Mouse (Mus musculus) neural tube, embryonic 15.5 days (tissue): ENCODE results near the gene Pgm2. TPM values are rescaled to one million over a fixed set of nuclear protein-coding genes. Genes with fewer than 3 reads are reported as not detected.
A peak's percentile ranks its signal among the peaks of the same experiment; 100 is the strongest.

Experiments
- ATAC-seq: fragments of 200-750 bp; cut with Nextera tagmentation; 2 replicates; pipeline ENCODE4 v1.8.0; 2017; ENCODE audit warnings: mild to moderate bottlenecking, moderate TSS enrichment, moderate library complexity; ENCODE audit not compliant: low FRiP score
- H3K27ac ChIP-seq: fragments of 300-500 bp; sonication (generic); replicated peaks from 2 replicates; pipeline ENCODE4 v1.5.1; 2015; ENCODE audit warnings: mild to moderate bottlenecking, inconsistent platforms
- H3K27me3 ChIP-seq: fragments of 300-500 bp; sonication (generic); replicated peaks from 2 replicates; pipeline ENCODE4 v1.6.1; 2015; ENCODE audit warnings: inconsistent platforms
- H3K36me3 ChIP-seq: fragments of 300-500 bp; sonication (generic); 2 replicates; pipeline ENCODE4 v1.6.1; 2015; ENCODE audit warnings: inconsistent platforms
- H3K4me1 ChIP-seq: fragments of 300-500 bp; sonication (generic); 2 replicates; pipeline ENCODE4 v1.6.1; 2015; ENCODE audit warnings: inconsistent platforms
- H3K4me2 ChIP-seq: fragments of 300-500 bp; sonication (generic); 2 replicates; pipeline ENCODE4 v1.6.1; 2015; ENCODE audit warnings: inconsistent platforms, mild to moderate bottlenecking, moderate library complexity
- H3K4me3 ChIP-seq: fragments of 300-500 bp; sonication (generic); replicated peaks from 2 replicates; pipeline ENCODE4 v1.5.1; 2015; ENCODE audit warnings: mild to moderate bottlenecking, inconsistent platforms
- H3K9ac ChIP-seq: fragments of 300-500 bp; sonication (generic); replicated peaks from 2 replicates; pipeline ENCODE4 v1.6.1; 2015; ENCODE audit warnings: mild to moderate bottlenecking, inconsistent platforms
- H3K9me3 ChIP-seq: fragments of 300-500 bp; sonication (generic); replicated peaks from 2 replicates; pipeline ENCODE4 v1.6.1; 2016; ENCODE audit warnings: inconsistent platforms
- WGBS: fragments of 180-500 bp; shearing (Covaris S2); methylation state at CpG from one replicate; pipeline ENCODE4 v1.1.7; 2015; ENCODE audit warnings: mixed read lengths; 5-methylcytosine and 5-hydroxymethylcytosine counted together
- polyA plus RNA-seq: library from polyadenylated mRNA; unstranded; fragments of >200 nt; fragmentation: Nextera tagmentation; extraction: Ambion mirVana; gene quantifications from 2 replicates; pipeline ENCODE4 v1.2.1, GENCODE M21; 2015

Gene Pgm2
- polyA plus RNA-seq = 19.3 and 21.9 TPM in 2 replicates

GRCm38 (mm10) chr5:64092748-64093292 is at the start of gene Pgm2:
TSS of gene Pgm2 (plus strand) at chr5:64092950.
- peak; percentile 96 for ATAC-seq
- Histone ChIP-seq H3K9me3 (no peaks in the 10 kb centered on the region), H3K36me3 (peaks cover under 1% of the 10 kb centered on the region), H3K9ac (peak within 1 kb of the TSS; percentile 89), H3K27ac (peak within 1 kb of the TSS; percentile 87), H3K27me3 (no peaks in the 10 kb centered on the region), H3K4me2 (peak within 1 kb of the TSS; percentile 83), H3K4me3 (peak within 1 kb of the TSS; percentile 76), H3K4me1 (peaks cover 24% of the 10 kb centered on the region)
- under 1% methylated on average over 43 of the region's 43 CpGs for WGBS

DNA sequence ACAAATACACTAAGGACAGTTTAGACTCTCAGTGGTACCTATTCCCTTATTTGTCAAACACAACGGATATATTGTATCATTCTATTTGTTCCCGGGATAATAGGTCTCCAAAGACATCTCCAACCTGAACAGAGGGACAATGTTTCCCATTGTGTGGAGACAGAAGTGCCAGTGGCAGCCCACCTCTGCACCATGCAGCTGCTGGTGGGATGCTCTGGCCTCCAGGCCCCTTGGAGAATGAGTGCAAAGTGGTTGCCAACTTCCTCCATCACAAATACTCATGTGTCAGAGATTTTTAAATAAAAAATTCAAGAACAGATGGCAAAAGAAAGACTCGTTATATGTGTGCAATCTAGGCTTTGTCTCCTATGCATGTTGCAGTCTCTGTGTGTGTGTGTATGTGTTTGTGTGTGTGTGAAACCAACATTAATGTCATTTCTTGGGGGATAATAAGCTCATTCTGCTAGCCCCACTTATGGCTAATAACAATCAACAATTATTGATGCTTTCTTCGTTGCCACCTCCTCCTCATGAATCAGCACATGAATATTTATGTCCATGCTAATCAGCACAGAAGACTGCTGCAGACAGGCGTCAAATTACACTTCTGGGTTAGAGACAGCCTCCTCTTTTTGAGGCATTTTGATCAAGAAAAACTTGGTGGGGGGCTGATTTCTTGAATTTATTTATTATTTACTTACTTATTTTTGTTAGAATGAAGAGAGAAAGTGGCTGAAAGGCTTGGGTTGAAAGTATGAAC is 48.9 kb upstream of the Pgm2 start:
- H3K4me1 ChIP-seq = peaks cover 5% of the 10 kb centered on the region; the same call in 1 of the 2 replicates
- no peaks in the 10 kb centered on the region for H3K36me3 ChIP-seq
- no peaks in the 10 kb centered on the region for H3K27me3 ChIP-seq
- H3K9me3 ChIP-seq = no peaks in the 10 kb centered on the region
- H3K4me2 ChIP-seq = no peak overlapping the region
- H3K4me3 ChIP-seq = no peak overlapping the region
- 28% methylated on average over 5 of the region's 5 CpGs for WGBS
- H3K27ac ChIP-seq = no peak overlapping the region
- ATAC-seq = no peak
- no peak overlapping the region for H3K9ac ChIP-seq

DNA sequence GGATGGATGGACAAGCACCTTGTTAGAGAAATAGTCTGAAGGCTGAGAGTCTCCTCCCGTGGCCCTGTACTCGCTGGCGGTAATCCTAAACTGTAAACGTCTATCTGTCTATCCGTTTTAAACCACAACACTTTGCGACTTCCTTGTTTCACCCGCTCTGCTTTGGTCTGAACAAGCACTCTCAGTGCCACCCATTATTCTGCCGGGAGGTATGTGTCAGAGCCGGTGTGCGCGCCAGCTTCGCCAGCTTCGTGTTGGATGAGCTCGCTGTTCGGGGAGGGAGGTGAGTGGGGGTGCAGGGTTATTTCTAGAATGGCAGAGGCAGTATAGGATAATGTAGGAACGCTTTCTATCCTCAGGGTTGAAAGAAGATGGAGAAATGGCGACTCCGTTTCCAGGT is 48.0 kb upstream of the Pgm2 start:
- Histone ChIP-seq H3K27ac (no peak overlapping the region), H3K9ac (no peak overlapping the region), H3K4me1 (peaks cover 5% of the 10 kb centered on the region; the same call in 1 of the 2 replicates), H3K36me3 (no peaks in the 10 kb centered on the region), H3K9me3 (no peaks in the 10 kb centered on the region), H3K4me3 (no peak overlapping the region), H3K27me3 (no peaks in the 10 kb centered on the region), H3K4me2 (no peak overlapping the region)
- no peak for ATAC-seq
- WGBS = 73% methylated on average over 18 of the region's 18 CpGs

DNA sequence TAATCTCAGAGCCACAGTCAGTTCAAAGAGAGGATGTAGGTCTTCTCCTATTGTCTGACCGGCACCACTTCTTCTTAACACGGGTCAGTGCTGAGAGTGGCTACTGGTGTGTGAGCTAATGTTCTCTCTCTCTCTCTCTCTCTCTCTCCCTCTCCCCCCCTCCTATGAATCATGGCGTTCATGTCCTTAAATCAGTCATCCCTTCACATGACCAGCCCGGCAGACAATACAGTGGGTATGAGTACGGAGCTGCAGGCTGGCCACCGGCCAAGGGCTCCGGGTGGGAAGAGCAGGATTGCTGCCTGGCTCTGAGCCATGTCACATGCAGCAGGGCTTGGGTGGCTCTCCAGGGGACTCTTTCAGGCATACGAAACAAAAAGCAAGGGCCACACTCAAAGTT is 47.2 kb upstream of the Pgm2 start:
- no peaks in the 10 kb centered on the region for H3K9me3 ChIP-seq
- no peak overlapping the region for H3K27ac ChIP-seq
- peaks cover 5% of the 10 kb centered on the region; the same call in 1 of the 2 replicates for H3K4me1 ChIP-seq
- H3K4me2 ChIP-seq = peak overlapping the region; percentile 30
- no peak overlapping the region for H3K4me3 ChIP-seq
- ATAC-seq = peak; percentile 85
- no peak overlapping the region for H3K9ac ChIP-seq
- H3K36me3 ChIP-seq = no peaks in the 10 kb centered on the region
- H3K27me3 ChIP-seq = no peaks in the 10 kb centered on the region
- WGBS = 17% methylated on average over 8 of the region's 8 CpGs

- Histone ChIP-seq H3K4me2 (no peak overlapping the region), H3K27me3 (no peaks in the 10 kb centered on the region), H3K4me1 (peaks cover 5% of the 10 kb centered on the region; the same call in 1 of the 2 replicates), H3K4me3 (no peak overlapping the region), H3K9me3 (no peaks in the 10 kb centered on the region), H3K36me3 (no peaks in the 10 kb centered on the region), H3K27ac (no peak overlapping the region), H3K9ac (no peak overlapping the region)
- ATAC-seq = no peak
- 74% methylated on average over 11 of the region's 11 CpGs for WGBS
Observed at GRCm38 (mm10) chr5:64046995-64047394, 45.8 kb upstream of the Pgm2 start.

DNA sequence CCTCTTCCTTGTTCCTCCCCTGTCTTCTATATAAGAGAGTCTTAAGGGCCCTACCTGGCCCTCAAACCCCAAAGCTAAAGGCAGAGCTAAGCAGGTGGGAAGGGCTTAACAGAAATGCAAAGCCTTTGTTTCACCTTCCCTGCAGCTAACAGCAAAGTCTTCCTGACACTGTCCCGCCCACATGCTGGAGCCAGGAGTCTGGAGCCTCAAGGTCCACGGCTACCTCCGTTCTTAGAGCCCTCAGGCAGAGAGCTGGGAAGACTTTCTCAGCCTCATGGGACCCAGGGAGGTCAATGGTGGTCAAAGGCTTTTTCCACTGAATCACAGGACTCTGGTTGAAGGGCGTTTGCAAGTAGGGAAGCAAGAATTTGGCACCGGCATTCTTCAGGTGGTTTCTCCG is 44.8 kb upstream of the Pgm2 start:
- Histone ChIP-seq H3K4me3 (no peak overlapping the region), H3K9me3 (no peaks in the 10 kb centered on the region), H3K4me1 (peaks cover 5% of the 10 kb centered on the region; the same call in 1 of the 2 replicates), H3K27me3 (no peaks in the 10 kb centered on the region), H3K4me2 (no peak overlapping the region), H3K9ac (no peak overlapping the region), H3K36me3 (no peaks in the 10 kb centered on the region), H3K27ac (no peak overlapping the region)
- ATAC-seq = no peak
- WGBS = 72% methylated on average over 6 of the region's 6 CpGs

GRCm38 (mm10) chr5:64048605-64049004 is 44.1 kb upstream of the Pgm2 start:
- WGBS = 60% methylated on average over 3 of the region's 3 CpGs
- no peak overlapping the region for H3K27ac ChIP-seq
- no peak overlapping the region for H3K9ac ChIP-seq
- peaks cover 5% of the 10 kb centered on the region; the same call in 1 of the 2 replicates for H3K4me1 ChIP-seq
- no peaks in the 10 kb centered on the region for H3K36me3 ChIP-seq
- H3K27me3 ChIP-seq = no peaks in the 10 kb centered on the region
- H3K4me2 ChIP-seq = no peak overlapping the region
- H3K4me3 ChIP-seq = no peak overlapping the region
- H3K9me3 ChIP-seq = no peaks in the 10 kb centered on the region
- no peak for ATAC-seq

- Histone ChIP-seq H3K27ac (no peak overlapping the region), H3K4me3 (no peak overlapping the region), H3K9me3 (no peaks in the 10 kb centered on the region), H3K36me3 (no peaks in the 10 kb centered on the region), H3K27me3 (no peaks in the 10 kb centered on the region), H3K4me1 (peaks cover 5% of the 10 kb centered on the region; the same call in 1 of the 2 replicates), H3K4me2 (no peak overlapping the region), H3K9ac (no peak overlapping the region)
- 84% methylated on average over 5 of the region's 5 CpGs for WGBS
- ATAC-seq = no peak
Observed at GRCm38 (mm10) chr5:64049256-64049655, 43.5 kb upstream of the Pgm2 start.

DNA sequence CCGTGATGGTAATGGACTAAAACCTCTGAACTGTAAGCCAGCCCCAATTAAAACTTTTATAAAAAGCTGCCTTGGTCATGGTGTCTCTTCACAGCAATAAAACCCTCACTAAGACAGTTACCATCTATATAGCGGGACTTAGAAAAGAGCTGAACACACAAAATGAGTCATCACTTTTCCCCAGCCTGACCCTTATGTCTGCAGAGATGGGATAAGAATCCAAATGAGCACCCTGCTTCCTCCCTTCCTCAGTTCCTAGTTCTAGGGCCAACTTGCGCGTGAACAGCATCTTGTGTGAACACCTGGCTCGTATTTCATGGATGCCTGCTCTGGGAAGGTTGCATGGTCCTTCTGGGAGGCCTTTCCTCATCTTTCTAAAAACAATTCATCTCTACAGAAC is 39.7 kb upstream of the Pgm2 start:
- no peak overlapping the region for H3K4me3 ChIP-seq
- H3K36me3 ChIP-seq = no peaks in the 10 kb centered on the region
- no peak overlapping the region for H3K9ac ChIP-seq
- no peak overlapping the region for H3K4me2 ChIP-seq
- H3K27me3 ChIP-seq = no peaks in the 10 kb centered on the region
- no peaks in the 10 kb centered on the region for H3K9me3 ChIP-seq
- no peaks in the 10 kb centered on the region for H3K4me1 ChIP-seq
- H3K27ac ChIP-seq = no peak overlapping the region
- 87% methylated on average over 5 of the region's 5 CpGs for WGBS
- ATAC-seq = no peak

DNA sequence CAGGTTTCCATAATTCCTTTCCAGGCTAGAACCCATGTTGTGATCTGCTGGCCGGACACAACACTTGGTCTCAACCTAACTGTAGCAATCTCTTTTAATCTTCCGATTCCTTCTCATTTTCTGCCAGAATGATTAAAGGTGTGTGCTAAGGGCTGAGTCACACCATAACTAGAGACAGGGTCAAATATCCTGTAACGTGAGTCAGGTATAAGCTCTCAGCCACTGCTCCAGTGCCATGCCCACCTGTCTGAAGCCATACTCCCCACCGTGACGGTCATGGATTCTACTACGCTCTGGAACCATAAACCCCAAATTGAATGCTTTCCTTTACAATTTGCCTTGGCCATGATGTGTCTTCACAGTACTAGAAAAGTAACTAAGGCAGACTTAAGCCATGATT is 36.5 kb upstream of the Pgm2 start:
- Histone ChIP-seq H3K4me3 (no peak overlapping the region), H3K27me3 (no peaks in the 10 kb centered on the region), H3K9me3 (no peaks in the 10 kb centered on the region), H3K4me1 (no peaks in the 10 kb centered on the region), H3K36me3 (no peaks in the 10 kb centered on the region), H3K4me2 (no peak overlapping the region), H3K27ac (no peak overlapping the region), H3K9ac (no peak overlapping the region)
- 96% methylated on average over 6 of the region's 6 CpGs for WGBS
- no peak for ATAC-seq

GRCm38 (mm10) chr5:64060881-64061280 is 31.9 kb upstream of the Pgm2 start:
- Histone ChIP-seq H3K36me3 (no peaks in the 10 kb centered on the region), H3K27ac (no peak overlapping the region), H3K4me1 (no peaks in the 10 kb centered on the region), H3K9ac (no peak overlapping the region), H3K4me3 (no peak overlapping the region), H3K27me3 (no peaks in the 10 kb centered on the region), H3K4me2 (no peak overlapping the region), H3K9me3 (no peaks in the 10 kb centered on the region)
- ATAC-seq = no peak
- WGBS = 94% methylated on average over 8 of the region's 8 CpGs

GRCm38 (mm10) chr5:64061643-64062042 is 31.1 kb upstream of the Pgm2 start:
- Histone ChIP-seq H3K4me3 (no peak overlapping the region), H3K36me3 (no peaks in the 10 kb centered on the region), H3K4me2 (no peak overlapping the region), H3K4me1 (no peaks in the 10 kb centered on the region), H3K9me3 (no peaks in the 10 kb centered on the region), H3K27me3 (no peaks in the 10 kb centered on the region), H3K27ac (no peak overlapping the region), H3K9ac (no peak overlapping the region)
- WGBS = 83% methylated on average over 7 of the region's 7 CpGs
- ATAC-seq = no peak
